Mouse (Mus musculus) embryonic facial prominence, embryonic 12.5 days (tissue): Measurements from ENCODE around the gene Ebf4. TPM values are rescaled to one million over a fixed set of nuclear protein-coding genes. Genes with fewer than 3 reads are reported as not detected.

ENCODE experiments used
- ATAC-seq: fragments of 200-750 bp; cut with Nextera tagmentation; 2 replicates; pipeline ENCODE4 v1.8.0; 2017; ENCODE audit not compliant: insufficient number of reproducible peaks, insufficient read depth, low FRiP score, low TSS enrichment
- H3K27ac ChIP-seq: fragments of 300-500 bp; sonication (generic); 2 replicates; pipeline ENCODE4 v1.5.1; 2016; ENCODE audit warnings: mild to moderate bottlenecking
- H3K27me3 ChIP-seq: fragments of 300-500 bp; sonication (generic); 2 replicates; pipeline ENCODE4 v1.6.1; 2016; ENCODE audit warnings: mild to moderate bottlenecking, moderate library complexity
- H3K36me3 ChIP-seq: fragments of 300-500 bp; sonication (generic); 2 replicates; pipeline ENCODE4 v1.6.1; 2016; ENCODE audit warnings: mild to moderate bottlenecking
- H3K4me1 ChIP-seq: fragments of 300-500 bp; sonication (generic); 2 replicates; pipeline ENCODE4 v1.6.1; 2016
- H3K4me2 ChIP-seq: fragments of 300-500 bp; sonication (generic); replicated peaks from 2 replicates; pipeline ENCODE4 v1.6.1; 2016; ENCODE audit warnings: mild to moderate bottlenecking, moderate library complexity
- H3K4me3 ChIP-seq: fragments of 300-500 bp; sonication (generic); 2 replicates; pipeline ENCODE4 v1.5.1; 2016; ENCODE audit warnings: mild to moderate bottlenecking
- H3K9ac ChIP-seq: fragments of 300-500 bp; sonication (generic); 2 replicates; pipeline ENCODE4 v1.6.1; 2016; ENCODE audit warnings: mild to moderate bottlenecking, moderate library complexity
- H3K9me3 ChIP-seq: fragments of 300-500 bp; sonication (generic); 2 replicates; pipeline ENCODE4 v1.6.1; 2016; ENCODE audit warnings: mild to moderate bottlenecking, moderate library complexity
- WGBS: fragments of 180-500 bp; shearing (Covaris S2); methylation state at CpG from one replicate; pipeline ENCODE4 v1.1.7; 2016; 5-methylcytosine and 5-hydroxymethylcytosine counted together
- polyA plus RNA-seq: library from polyadenylated mRNA; unstranded; fragments of >200 nt; fragmentation: Nextera tagmentation; extraction: Ambion mirVana; gene quantifications from 2 replicates; pipeline ENCODE4 v1.2.1, GENCODE M21; 2016

Ebf4 gene
- polyA plus RNA-seq, 1 experiment from 2014 or later: 4.6 TPM

DNA sequence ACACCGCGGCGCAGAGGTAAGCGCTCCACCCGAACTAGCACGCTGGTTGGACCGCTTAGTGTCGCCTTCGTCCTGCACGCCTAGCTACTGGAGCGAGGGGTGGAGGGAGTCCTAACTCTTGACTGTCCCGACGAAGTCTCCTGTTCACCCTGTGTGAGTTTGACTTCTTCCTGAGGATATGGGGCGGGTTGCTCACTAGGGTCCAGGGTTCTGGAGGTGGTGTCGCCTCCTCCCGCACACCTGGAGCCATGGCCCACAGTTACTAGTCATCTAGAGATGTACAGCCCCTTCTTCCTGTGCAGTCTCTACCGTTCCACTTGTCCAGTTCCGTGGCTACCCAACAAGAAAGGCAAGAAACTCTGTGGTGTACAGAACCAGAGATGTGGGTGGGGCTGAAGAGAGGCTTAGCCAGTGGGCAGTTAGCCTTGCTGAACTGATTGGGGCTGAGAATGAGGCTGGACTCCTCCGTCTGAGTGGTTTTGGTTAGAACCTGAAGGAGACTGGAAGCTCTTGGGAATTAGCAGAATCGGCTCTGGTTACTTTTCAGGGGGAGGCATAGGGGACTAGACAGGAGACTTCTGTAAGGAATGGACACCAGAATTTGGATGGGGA lies 1.3 kb downstream of the Ebf4 start:
- no peaks in the 10 kb centered on the region for H3K36me3 ChIP-seq
- H3K4me1 ChIP-seq: peaks cover 36% of the 10 kb centered on the region
- no peaks in the 10 kb centered on the region for H3K9me3 ChIP-seq
- peak overlapping the region; percentile 65 for H3K4me2 ChIP-seq
- 0 out of 2 replicates have a peak overlapping the region, but pooled peaks have one; percentile 65 for H3K27ac ChIP-seq
- ATAC-seq: no peak; the same call in none of the 2 replicates
- H3K27me3 ChIP-seq: peaks cover 32% of the 10 kb centered on the region
- H3K4me3 ChIP-seq: peak overlapping the region; percentile 72
- WGBS: 2% methylated on average over 20 of the region's 20 CpGs
- peak overlapping the region; percentile 81 for H3K9ac ChIP-seq

GRCm38 (mm10) chr2:130297580-130297979 lies 2.6 kb downstream of the Ebf4 start:
- Histone ChIP-seq H3K27me3 (peaks cover 32% of the 10 kb centered on the region), H3K27ac (no peak overlapping the region), H3K9me3 (no peaks in the 10 kb centered on the region), H3K4me2 (no peak overlapping the region), H3K9ac (no peak overlapping the region), H3K4me1 (peaks cover 32% of the 10 kb centered on the region), H3K36me3 (no peaks in the 10 kb centered on the region), H3K4me3 (no peak overlapping the region)
- ATAC-seq: no peak
- WGBS: 82% methylated on average over 9 of the region's 9 CpGs

GRCm38 (mm10) chr2:130303014-130303413 lies 8.0 kb downstream of the Ebf4 start:
- peaks cover 2% of the 10 kb centered on the region; the same call in 1 of the 2 replicates for H3K27me3 ChIP-seq
- H3K4me3 ChIP-seq: no peak overlapping the region
- H3K9ac ChIP-seq: no peak overlapping the region
- 45% methylated on average over 4 of the region's 4 CpGs for WGBS
- H3K4me1 ChIP-seq: no peaks in the 10 kb centered on the region
- ATAC-seq: no peak
- H3K9me3 ChIP-seq: no peaks in the 10 kb centered on the region
- H3K36me3 ChIP-seq: peaks cover 28% of the 10 kb centered on the region
- no peak overlapping the region for H3K4me2 ChIP-seq
- no peak overlapping the region for H3K27ac ChIP-seq

DNA sequence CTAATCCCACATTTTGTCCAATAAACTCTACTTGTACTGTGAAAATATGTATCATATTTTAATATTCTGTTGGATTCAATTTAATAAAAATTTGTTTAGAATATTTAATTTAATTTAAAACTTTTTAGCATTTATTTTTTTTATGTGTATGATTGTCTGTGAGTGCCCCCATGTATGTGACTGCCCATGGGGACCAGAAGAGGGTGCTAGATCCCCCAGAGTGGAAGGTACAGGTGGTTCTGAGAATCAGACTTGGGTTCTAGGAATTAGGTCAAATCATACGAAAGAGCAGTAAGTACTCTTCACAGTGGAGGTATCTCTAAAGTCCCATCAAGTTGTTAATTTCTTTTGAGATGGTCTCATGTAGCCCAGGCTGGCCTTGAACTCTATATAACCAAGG lies 32.1 kb downstream of the Ebf4 start:
- Histone ChIP-seq H3K27me3 (no peaks in the 10 kb centered on the region), H3K4me2 (no peak overlapping the region), H3K4me1 (no peaks in the 10 kb centered on the region), H3K27ac (no peak overlapping the region), H3K9ac (no peak overlapping the region), H3K9me3 (no peaks in the 10 kb centered on the region; the same call in 1 of the 2 replicates), H3K36me3 (no peaks in the 10 kb centered on the region), H3K4me3 (no peak overlapping the region)
- WGBS: 74% methylated on average over 1 of the region's 1 CpGs
- no peak for ATAC-seq

DNA sequence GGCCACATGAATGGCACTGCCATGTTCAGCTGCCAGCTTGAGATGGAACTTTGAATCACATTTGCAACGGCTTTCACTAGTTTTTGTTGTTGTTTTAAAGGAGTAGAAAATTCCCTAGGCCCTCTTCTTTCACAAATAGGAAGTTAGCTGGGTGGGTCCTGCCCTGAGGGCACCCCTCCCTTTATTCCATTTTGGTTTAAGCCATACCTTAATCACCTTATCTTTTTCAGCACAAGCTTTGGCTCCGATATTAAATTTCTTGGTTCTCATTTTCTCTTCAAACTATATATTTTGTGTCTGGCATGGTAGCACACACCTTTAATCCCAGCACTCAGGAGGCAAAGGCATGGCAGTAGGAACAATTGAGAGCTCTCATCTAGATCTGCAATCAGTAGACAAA lies 34.5 kb downstream of the Ebf4 start:
- no peak overlapping the region for H3K9ac ChIP-seq
- H3K27me3 ChIP-seq: no peaks in the 10 kb centered on the region
- no peaks in the 10 kb centered on the region for H3K36me3 ChIP-seq
- H3K4me3 ChIP-seq: no peak overlapping the region
- no peak overlapping the region for H3K4me2 ChIP-seq
- ATAC-seq: no peak
- WGBS: 90% methylated on average over 2 of the region's 2 CpGs
- H3K27ac ChIP-seq: no peak overlapping the region
- no peaks in the 10 kb centered on the region for H3K4me1 ChIP-seq
- H3K9me3 ChIP-seq: no peaks in the 10 kb centered on the region; the same call in 1 of the 2 replicates

GRCm38 (mm10) chr2:130335112-130335511 lies 40.1 kb downstream of the Ebf4 start:
- no peak for ATAC-seq
- no peaks in the 10 kb centered on the region for H3K4me1 ChIP-seq
- no peaks in the 10 kb centered on the region for H3K36me3 ChIP-seq
- H3K9me3 ChIP-seq: no peaks in the 10 kb centered on the region
- H3K9ac ChIP-seq: no peak overlapping the region
- 85% methylated on average over 6 of the region's 6 CpGs for WGBS
- no peak overlapping the region for H3K27ac ChIP-seq
- H3K4me2 ChIP-seq: no peak overlapping the region
- no peaks in the 10 kb centered on the region for H3K27me3 ChIP-seq
- no peak overlapping the region for H3K4me3 ChIP-seq

DNA sequence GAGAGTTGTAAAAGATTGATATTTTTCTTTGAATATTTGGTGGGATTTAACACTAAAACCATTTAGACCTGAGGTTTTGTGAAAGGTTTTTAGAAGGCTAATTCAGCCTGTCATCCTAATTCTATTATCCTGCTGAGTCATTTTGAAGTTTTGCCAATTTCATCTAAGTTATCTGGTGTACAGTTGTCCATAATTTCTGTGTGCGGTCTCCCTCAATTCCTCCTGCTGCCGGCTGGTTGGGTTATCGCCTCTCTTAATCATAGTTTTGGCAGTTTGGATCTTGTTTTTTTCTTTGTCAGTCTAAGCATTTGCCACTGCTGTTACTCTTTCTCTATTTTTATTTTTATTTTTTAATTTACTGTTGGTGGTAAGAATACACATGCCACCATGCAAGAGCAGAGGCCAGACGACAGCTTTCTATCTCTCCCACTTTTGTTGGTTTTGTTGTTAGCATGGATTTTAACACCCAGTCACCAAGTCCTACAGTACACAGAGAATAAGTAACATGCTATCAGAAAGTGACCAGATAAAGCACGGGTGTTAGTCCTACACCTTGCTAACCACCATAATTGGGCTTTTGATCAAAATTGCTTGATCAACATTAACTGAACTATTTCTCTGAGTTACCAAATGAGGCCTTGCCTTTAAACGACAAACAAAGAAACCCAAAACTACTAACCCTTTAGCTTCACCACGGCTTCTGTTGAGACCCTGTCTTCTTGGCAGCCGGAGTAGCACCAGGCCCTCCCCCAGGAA lies 45.7 kb downstream of the Ebf4 start:
- Histone ChIP-seq H3K9me3 (no peaks in the 10 kb centered on the region), H3K9ac (no peak overlapping the region), H3K36me3 (no peaks in the 10 kb centered on the region), H3K27ac (no peak overlapping the region), H3K4me1 (no peaks in the 10 kb centered on the region), H3K4me3 (no peak overlapping the region), H3K27me3 (no peaks in the 10 kb centered on the region), H3K4me2 (no peak overlapping the region)
- ATAC-seq: no peak
- 86% methylated on average over 8 of the region's 8 CpGs for WGBS

GRCm38 (mm10) chr2:130341220-130341580 lies 46.2 kb downstream of the Ebf4 start:
- Histone ChIP-seq H3K27me3 (no peaks in the 10 kb centered on the region), H3K36me3 (no peaks in the 10 kb centered on the region), H3K9me3 (no peaks in the 10 kb centered on the region), H3K4me2 (no peak overlapping the region), H3K9ac (no peak overlapping the region), H3K4me1 (no peaks in the 10 kb centered on the region), H3K4me3 (no peak overlapping the region), H3K27ac (no peak overlapping the region)
- no peak for ATAC-seq
- WGBS: 91% methylated on average over 7 of the region's 7 CpGs

DNA sequence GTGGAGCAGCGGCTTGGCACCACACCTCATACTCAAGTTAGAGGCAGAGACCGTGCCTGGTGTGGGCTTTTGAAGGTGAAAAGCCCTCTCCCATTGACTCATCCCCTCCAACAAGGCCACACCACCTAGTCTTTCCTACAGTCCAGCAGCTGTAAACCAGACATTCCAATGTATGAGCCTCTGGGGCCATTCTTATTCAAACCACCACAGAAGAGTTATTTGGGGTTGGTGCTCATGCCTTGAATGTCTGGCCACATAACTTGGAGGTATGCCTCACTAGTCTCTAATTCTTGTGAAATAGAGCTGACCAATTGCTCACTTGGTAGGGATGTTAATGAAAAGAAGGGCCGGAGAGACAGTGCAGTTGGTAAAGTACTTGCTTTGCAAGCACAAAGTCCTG lies 55.4 kb downstream of the Ebf4 start:
- Histone ChIP-seq H3K36me3 (no peaks in the 10 kb centered on the region), H3K4me1 (no peaks in the 10 kb centered on the region), H3K9ac (no peak overlapping the region), H3K27ac (no peak overlapping the region), H3K4me3 (no peak overlapping the region), H3K27me3 (0 out of 2 replicates have a peak, but pooled peaks cover 2% of the 10 kb centered on the region), H3K4me2 (no peak overlapping the region), H3K9me3 (no peaks in the 10 kb centered on the region)
- 76% methylated on average over 3 of the region's 3 CpGs for WGBS
- no peak for ATAC-seq

DNA sequence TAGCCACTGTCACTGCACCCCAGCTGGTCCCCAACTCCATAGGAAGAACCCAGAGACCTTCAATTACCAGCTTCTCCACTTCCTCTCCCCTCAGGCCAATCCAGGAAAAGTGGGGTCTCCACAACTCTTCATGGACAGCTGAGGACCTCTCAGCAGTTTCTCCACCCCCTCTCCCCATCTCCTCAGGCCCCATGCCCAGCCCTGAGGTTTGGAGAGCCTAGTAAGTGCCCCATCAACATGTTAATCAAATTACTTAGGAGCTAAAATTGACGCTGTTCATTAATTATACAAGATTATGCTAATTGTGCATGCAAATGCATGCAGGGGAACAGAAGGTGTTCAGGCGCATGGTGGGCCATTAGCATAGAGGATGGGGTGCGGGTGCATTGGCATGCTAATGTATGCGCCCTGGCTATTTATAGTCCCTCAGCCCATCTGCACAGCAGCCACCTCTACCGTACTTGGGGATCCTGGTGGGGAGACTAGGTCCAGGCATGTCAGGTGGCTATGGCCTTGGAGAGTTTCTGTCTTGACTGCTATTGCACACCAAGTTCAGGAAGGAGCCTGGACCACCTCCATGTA lies 56.9 kb downstream of the Ebf4 start:
- 41% methylated on average over 5 of the region's 5 CpGs for WGBS
- 0 out of 2 replicates have a peak, but pooled peaks cover 6% of the 10 kb centered on the region for H3K27me3 ChIP-seq
- H3K9ac ChIP-seq: no peak overlapping the region
- H3K4me3 ChIP-seq: no peak overlapping the region
- H3K27ac ChIP-seq: no peak overlapping the region
- no peak overlapping the region for H3K4me2 ChIP-seq
- H3K4me1 ChIP-seq: no peaks in the 10 kb centered on the region
- no peak for ATAC-seq
- H3K36me3 ChIP-seq: no peaks in the 10 kb centered on the region
- no peaks in the 10 kb centered on the region for H3K9me3 ChIP-seq

DNA sequence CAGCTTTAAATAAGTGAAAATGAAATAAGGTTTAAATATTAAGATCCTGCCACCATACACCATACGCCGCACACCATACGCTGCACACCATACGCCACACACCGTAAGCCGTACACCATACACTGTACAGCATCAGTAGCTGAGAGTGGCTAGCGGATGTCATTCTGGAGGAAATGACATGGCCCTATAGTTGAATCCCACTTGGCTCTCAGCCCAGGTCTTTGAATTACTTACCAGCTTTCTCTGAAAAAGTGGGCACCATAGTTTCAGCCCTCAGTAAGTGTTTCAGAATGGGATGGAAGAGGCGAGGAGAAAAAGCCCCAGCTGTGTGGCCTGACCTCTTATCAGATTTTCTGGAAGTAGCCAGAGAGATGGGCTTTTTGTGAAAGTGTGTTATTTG lies 58.4 kb downstream of the Ebf4 start:
- no peaks in the 10 kb centered on the region for H3K9me3 ChIP-seq
- no peaks in the 10 kb centered on the region for H3K4me1 ChIP-seq
- no peak overlapping the region for H3K4me3 ChIP-seq
- no peak for ATAC-seq
- 92% methylated on average over 8 of the region's 8 CpGs for WGBS
- H3K9ac ChIP-seq: no peak overlapping the region
- H3K27me3 ChIP-seq: peaks cover 11% of the 10 kb centered on the region
- H3K4me2 ChIP-seq: no peak overlapping the region
- no peaks in the 10 kb centered on the region for H3K36me3 ChIP-seq
- no peak overlapping the region for H3K27ac ChIP-seq

DNA sequence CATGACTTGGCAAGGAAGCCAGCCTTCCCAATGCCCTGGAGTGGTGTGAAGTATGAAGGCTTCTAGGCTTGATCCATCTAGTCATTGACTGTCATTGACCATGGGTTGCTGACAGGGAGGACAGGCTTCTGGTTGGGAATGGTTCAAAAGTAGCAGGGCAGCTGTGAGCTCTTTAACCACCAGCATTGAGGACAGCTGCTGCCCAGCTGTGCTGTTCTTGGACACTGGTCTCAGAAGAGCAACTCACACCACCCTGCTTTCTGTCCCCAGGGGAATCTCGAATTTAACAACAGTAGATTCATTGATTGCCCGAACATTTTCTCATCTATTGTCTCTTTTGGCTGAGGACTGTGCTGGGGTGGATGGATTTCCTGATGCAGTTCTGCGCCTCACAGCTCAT lies 58.9 kb downstream of the Ebf4 start:
- H3K4me3 ChIP-seq: no peak overlapping the region
- H3K4me1 ChIP-seq: no peaks in the 10 kb centered on the region
- no peak overlapping the region for H3K4me2 ChIP-seq
- peaks cover 15% of the 10 kb centered on the region for H3K27me3 ChIP-seq
- no peaks in the 10 kb centered on the region for H3K9me3 ChIP-seq
- H3K27ac ChIP-seq: no peak overlapping the region
- H3K9ac ChIP-seq: no peak overlapping the region
- WGBS: 41% methylated on average over 3 of the region's 3 CpGs
- no peak for ATAC-seq
- H3K36me3 ChIP-seq: no peaks in the 10 kb centered on the region
